Mouse (Mus musculus) C2C12 (cell line): ENCODE measurements around the gene Osm.

Source experiments
- CTCF ChIP-seq: IDR thresholded peaks from one replicate; pipeline ENCODE4 v1.5.1; 2011; ENCODE audit not compliant: control insufficient read depth, insufficient read depth, insufficient read length
- FOSL1 ChIP-seq: IDR thresholded peaks from one replicate; pipeline ENCODE4 v1.8.0; 2011; ENCODE audit warnings: mild to moderate bottlenecking, low read length; ENCODE audit not compliant: poor library complexity, insufficient read depth, severe bottlenecking
- MAX ChIP-seq: IDR thresholded peaks from one replicate; pipeline ENCODE4 v1.6.1; 2011; ENCODE audit warnings: mild to moderate bottlenecking, control low read depth
- MYOD1 ChIP-seq: IDR thresholded peaks from one replicate; pipeline ENCODE4 v1.6.1; 2011; ENCODE audit warnings: low read depth; ENCODE audit not compliant: control insufficient read depth, insufficient read length
- MYOG ChIP-seq: IDR thresholded peaks from one replicate; pipeline ENCODE4 v1.6.1; 2011; ENCODE audit not compliant: control insufficient read depth, insufficient read length; ENCODE audit errors: extremely low read depth
- USF1 ChIP-seq: IDR thresholded peaks from one replicate; pipeline ENCODE4 v1.6.1; 2011; ENCODE audit warnings: low read depth, mild to moderate bottlenecking, control low read depth, moderate library complexity

DNA sequence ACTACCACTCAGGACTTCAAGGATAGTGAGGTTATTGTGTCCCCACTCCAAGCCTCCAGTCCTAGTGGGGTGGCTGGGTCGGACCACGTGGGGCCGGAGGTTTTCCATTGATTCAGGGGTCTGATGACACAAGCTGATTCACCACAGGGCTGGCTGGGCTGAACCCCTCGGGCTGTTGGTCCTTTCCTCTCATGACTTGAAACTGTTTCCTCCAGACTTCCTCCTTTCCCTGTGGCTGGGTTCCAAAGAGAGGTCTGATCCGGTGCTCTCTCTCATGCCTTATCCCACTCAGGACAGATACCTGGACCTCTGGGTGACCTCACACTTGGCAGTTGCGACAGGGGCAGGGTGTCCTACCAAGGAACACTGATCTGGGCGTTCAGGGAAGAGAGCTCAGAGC, 3.9 kb downstream of the Osm start:
- TF ChIP-seq CTCF, result no peak
- no peak for TF ChIP-seq FOSL1
- TF ChIP-seq MYOG, result no peak
- no peak for TF ChIP-seq USF1
- TF ChIP-seq MAX, result no peak
- no peak for TF ChIP-seq MYOD1
